Mouse (Mus musculus): Measurements from ENCODE around the gene Fam189a2.

DNA sequence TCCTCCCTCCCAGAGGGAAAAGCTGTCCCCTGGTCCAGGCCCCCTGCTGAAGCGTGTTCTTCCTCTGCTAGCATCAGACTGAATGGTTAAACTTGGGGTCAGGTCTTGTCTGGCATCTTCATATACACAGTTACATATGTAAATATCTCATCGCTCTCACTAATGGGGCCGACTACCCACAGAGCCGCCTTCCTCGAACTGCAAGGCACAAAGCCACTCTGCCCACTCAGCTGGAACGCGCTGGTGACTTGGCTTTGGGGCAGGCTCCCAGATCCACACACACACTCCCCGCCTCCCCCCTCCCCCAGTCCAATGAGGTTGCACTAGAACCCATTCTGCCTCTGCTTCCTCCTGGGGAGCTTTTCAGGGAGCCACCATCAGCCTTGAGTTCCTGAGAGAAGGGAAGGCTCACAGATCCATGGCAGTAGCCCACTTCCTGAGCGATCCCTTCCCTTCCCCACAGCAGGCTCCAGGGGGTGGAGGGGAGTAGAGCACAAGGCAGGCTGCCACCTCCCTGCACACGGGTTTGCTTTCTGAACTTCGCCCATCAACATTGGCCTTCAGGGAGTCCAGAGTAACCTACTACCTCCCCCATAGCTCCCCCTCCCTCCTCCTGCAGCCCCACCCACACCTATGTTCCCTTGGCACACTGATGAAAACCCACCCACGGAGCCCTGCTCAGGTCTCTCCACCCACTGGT, 82.4 kb downstream of the Fam189a2 start:
- TF ChIP-seq GATA1 (IDR thresholded peaks at IDR 0.05; ENCODE audit: low read length) (no peak), TAL1 (IDR thresholded peaks at IDR 0.05; ENCODE audit: low read length) (no peak)
